Mouse (Mus musculus): ENCODE measurements around the gene Phex.

GRCm38 (mm10) chrX:157144675-157145074, 270.4 kb downstream of the Phex start:
- TF ChIP-seq ZC3H11A (IDR thresholded peaks at IDR 0.05; ENCODE audit: borderline replicate concordance, low read depth, low read length) (no peak), MAFK (IDR thresholded peaks at IDR 0.05; ENCODE audit: insufficient read depth, low read depth, low read length) (no peak), ZNF384 (IDR thresholded peaks at IDR 0.05; ENCODE audit: low read depth, low read length) (no peak)
